Mouse (Mus musculus) brain, embryonic 14.5 days (tissue): ENCODE data around the gene Pm20d1.

ENCODE experiments used
- CTCF ChIP-seq: fragments of 200-500 bp; IDR thresholded peaks from 2 replicates; pipeline ENCODE4 v1.5.1; 2012; ENCODE audit warnings: inconsistent platforms, mild to moderate bottlenecking, moderate library complexity, borderline replicate concordance; ENCODE audit not compliant: insufficient read depth, insufficient read length; ENCODE audit errors: extremely low read depth
- POLR2A ChIP-seq: fragments of 200-500 bp; IDR thresholded peaks from 2 replicates; pipeline ENCODE4 v1.6.1; 2012; ENCODE audit warnings: mild to moderate bottlenecking, inconsistent platforms, borderline replicate concordance; ENCODE audit not compliant: poor library complexity, insufficient read depth, insufficient read length, severe bottlenecking; ENCODE audit errors: extremely low read depth

- TF ChIP-seq POLR2A = no peak
- TF ChIP-seq CTCF = no peak
These were observed 47.3 kb upstream of the Pm20d1 start for GRCm38 (mm10) chr1:131749706-131750545.
